Mouse (Mus musculus): ENCODE data around the gene Ncoa3.

DNA sequence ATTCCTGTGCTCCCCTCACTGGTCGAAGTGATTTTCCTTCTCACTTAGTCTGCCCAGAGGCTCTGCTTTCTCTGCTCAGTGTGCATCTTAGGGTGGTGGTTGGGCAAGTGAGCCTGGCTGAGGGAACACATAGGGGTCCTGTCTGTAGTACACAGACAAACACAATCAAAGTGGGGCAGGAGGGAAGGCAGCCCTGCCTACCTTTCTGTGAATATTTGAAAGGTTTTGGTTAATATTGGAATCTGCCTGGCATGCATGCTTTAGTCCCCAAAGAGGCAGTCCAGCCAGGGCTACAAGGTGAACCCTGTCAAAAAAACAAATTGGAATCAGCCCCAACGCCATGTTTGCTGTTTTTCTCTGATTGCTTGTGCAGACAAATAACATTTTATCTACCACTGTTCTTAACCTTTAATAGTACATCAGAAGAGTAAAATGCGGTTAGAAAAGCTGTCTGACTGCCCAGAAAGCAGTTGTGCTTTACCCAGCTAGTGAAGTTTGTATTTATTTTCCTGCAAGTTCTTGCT lies 42.6 kb downstream of the Ncoa3 start:
- TF ChIP-seq POLR2A (IDR thresholded peaks at IDR 0.05; ENCODE audit: insufficient read depth, low read length) (no peak), CTCF (IDR thresholded peaks at IDR 0.05; ENCODE audit: low read depth, low read length) (no peak), EP300 (IDR thresholded peaks at IDR 0.05; ENCODE audit: insufficient read depth, low read depth, low read length) (no peak)

Measured in ES-Bruce4 (cell line).